Mouse (Mus musculus) heart, embryonic 14.5 days (tissue): ENCODE data around the gene Vamp2. TPM values are rescaled to one million over a fixed set of nuclear protein-coding genes. Genes with fewer than 3 reads are reported as not detected.

ENCODE experiments used
- ATAC-seq: fragments of 200-750 bp; cut with Nextera tagmentation; 2 replicates; pipeline ENCODE4 v1.8.0; 2017; ENCODE audit warnings: low read depth, moderate TSS enrichment; ENCODE audit not compliant: insufficient number of reproducible peaks, insufficient read depth, low FRiP score
- H3K27ac ChIP-seq, 2 experiments: fragments of 200-500 bp in 1 of 2; fragments of 300-500 bp in 1 of 2; sonication (generic) in 1 of 2; replicated peaks in 1 of 2; 2 replicates each; pipeline ENCODE4 v1.5.1; 2012 to 2014; ENCODE audit warnings: low read depth in 2 of 2, low read length in 2 of 2, control low read depth in 1 of 2, mild to moderate bottlenecking in 1 of 2, mixed read lengths in 1 of 2; ENCODE audit not compliant: control insufficient read depth in 1 of 2, insufficient read depth in 1 of 2
- H3K27me3 ChIP-seq: fragments of 300-500 bp; sonication (generic); 2 replicates; pipeline ENCODE4 v1.6.1; 2014; ENCODE audit warnings: mild to moderate bottlenecking, low read length, control low read depth; ENCODE audit not compliant: control insufficient read depth, insufficient read depth
- H3K36me3 ChIP-seq: fragments of 300-500 bp; sonication (generic); 2 replicates; pipeline ENCODE4 v1.6.1; 2014; ENCODE audit warnings: mild to moderate bottlenecking, control low read depth, low read length, mixed read lengths; ENCODE audit not compliant: control insufficient read depth, insufficient read depth
- H3K4me1 ChIP-seq, 2 experiments: fragments of 200-500 bp in 1 of 2; fragments of 300-500 bp in 1 of 2; sonication (generic) in 1 of 2; 2 replicates each; pipeline ENCODE4 v1.6.1; 2012 to 2014; ENCODE audit warnings: low read length in 2 of 2, control low read depth in 1 of 2, mixed read lengths in 1 of 2; ENCODE audit not compliant: control insufficient read depth in 2 of 2, insufficient read depth in 2 of 2
- H3K4me2 ChIP-seq: fragments of 300-500 bp; sonication (generic); 2 replicates; pipeline ENCODE4 v1.6.1; 2014; ENCODE audit warnings: mild to moderate bottlenecking, low read length
- H3K4me3 ChIP-seq, 2 experiments: fragments of 200-500 bp in 1 of 2; fragments of 300-500 bp in 1 of 2; sonication (generic) in 1 of 2; 2 replicates each; pipeline ENCODE4 v1.5.1; 2012 to 2014; ENCODE audit warnings: low read length in 2 of 2, mild to moderate bottlenecking in 2 of 2, control low read depth in 1 of 2, low read depth in 1 of 2, moderate library complexity in 1 of 2; ENCODE audit not compliant: control insufficient read depth in 1 of 2, insufficient read depth in 1 of 2
- H3K9ac ChIP-seq: fragments of 300-500 bp; sonication (generic); 2 replicates; pipeline ENCODE4 v1.6.1; 2014; ENCODE audit warnings: mild to moderate bottlenecking, low read length
- H3K9me3 ChIP-seq: fragments of 300-500 bp; sonication (generic); 2 replicates; pipeline ENCODE4 v1.6.1; 2016; ENCODE audit warnings: low read length, control low read depth; ENCODE audit not compliant: control insufficient read depth
- WGBS: fragments of 180-500 bp; shearing (Covaris S2); extraction: QIAGEN DNeasy Blood & Tissue Kit; methylation state at CpG from one replicate; pipeline ENCODE4 v1.1.7; 2014; 5-methylcytosine and 5-hydroxymethylcytosine counted together
- polyA plus RNA-seq: library from polyadenylated mRNA; unstranded; fragments of >200 nt; fragmentation: Nextera tagmentation; extraction: Ambion mirVana; gene quantifications from 2 replicates; pipeline ENCODE4 v1.2.1, GENCODE M21; 2014

Gene Vamp2
- polyA plus RNA-seq, 1 experiment from 2014 or later: 93.9 TPM

DNA sequence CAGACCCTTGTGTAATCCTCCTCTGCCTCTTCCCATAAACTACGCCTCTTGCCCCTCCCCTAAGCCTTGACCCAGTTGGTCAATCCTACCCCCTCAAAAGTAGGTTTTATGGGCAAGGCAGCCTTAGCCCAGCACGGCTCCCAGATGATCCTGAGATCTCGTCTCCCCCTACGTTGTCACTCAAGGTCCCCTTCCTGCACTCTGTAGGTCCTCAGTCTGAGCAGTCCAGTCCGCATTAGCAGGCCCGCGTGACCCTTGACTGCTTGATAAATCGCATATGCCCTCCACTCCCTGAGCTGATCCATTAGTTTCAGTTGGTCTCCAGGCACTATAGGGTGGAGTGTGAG lies 46.3 kb downstream of the Vamp2 start:
- H3K36me3 ChIP-seq: no peaks in the 10 kb centered on the region
- peak overlapping the region; percentile 41 to 43 for H3K4me3 ChIP-seq
- H3K9ac ChIP-seq: peak overlapping the region; percentile 63
- WGBS: 37% methylated on average over 8 of the region's 8 CpGs
- no peaks in the 10 kb centered on the region for H3K9me3 ChIP-seq
- peaks cover 4 to 6% of the 10 kb centered on the region in 2 experiments; a peak in 2 of 4 replicates for H3K4me1 ChIP-seq
- no peak overlapping the region for H3K27ac ChIP-seq
- H3K27me3 ChIP-seq: peaks cover 6% of the 10 kb centered on the region
- no peak for ATAC-seq
- peak overlapping the region; percentile 91 for H3K4me2 ChIP-seq

DNA sequence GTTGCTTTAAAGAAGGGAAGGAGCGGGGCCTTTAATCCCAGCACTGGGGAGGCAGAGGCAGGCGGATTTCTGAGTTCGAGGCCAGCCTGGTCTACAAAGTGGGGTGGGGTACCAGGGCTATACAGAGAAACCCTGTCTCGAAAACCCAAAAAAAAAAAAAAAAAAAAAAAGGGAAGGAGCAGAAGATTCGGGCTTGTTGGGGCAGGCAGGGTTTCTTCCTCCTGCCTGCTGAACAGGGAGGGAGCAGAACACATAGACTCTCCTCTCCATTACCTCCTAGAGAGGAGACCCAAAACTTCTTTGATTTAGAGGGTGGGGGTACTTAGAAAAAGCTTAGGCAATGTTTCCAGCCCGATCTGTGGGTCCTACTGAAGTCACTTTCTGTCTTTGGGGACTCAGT lies 47.1 kb downstream of the Vamp2 start:
- ATAC-seq: no peak
- H3K27ac ChIP-seq: no peak overlapping the region
- no peak overlapping the region for H3K4me3 ChIP-seq
- 85% methylated on average over 6 of the region's 6 CpGs for WGBS
- peaks cover 6% of the 10 kb centered on the region for H3K27me3 ChIP-seq
- no peak overlapping the region for H3K9ac ChIP-seq
- H3K4me1 ChIP-seq: peaks cover 4 to 6% of the 10 kb centered on the region in 2 experiments; a peak in 2 of 4 replicates
- no peaks in the 10 kb centered on the region for H3K9me3 ChIP-seq
- no peaks in the 10 kb centered on the region for H3K36me3 ChIP-seq
- no peak overlapping the region for H3K4me2 ChIP-seq

Other genes with a start within 250 kb of the Vamp2 start
- gene Ndel1, start 216.6 kb upstream of the Vamp2 start, polyA plus RNA-seq: 61.8 and 63.2 TPM in 2 replicates
- gene Rnf222, start 199.9 kb upstream of the Vamp2 start, polyA plus RNA-seq: 0.05 TPM in 1 of 2 replicates, not detected in the other
- 669 and 732 TPM in 2 replicates for gene Rpl26, start 186.9 kb upstream of the Vamp2 start, polyA plus RNA-seq
- not detected in 2 replicates for gene Odf4, start 161.4 kb upstream of the Vamp2 start, polyA plus RNA-seq
- 10.7 and 10.8 TPM in 2 replicates for gene Arhgef15, start 131.0 kb upstream of the Vamp2 start, polyA plus RNA-seq
- 1.1 and 1.2 TPM in 2 replicates for gene Slc25a35, start 120.4 kb upstream of the Vamp2 start, polyA plus RNA-seq
- 68.8 and 71.8 TPM in 2 replicates for gene Rangrf, start 113.3 kb upstream of the Vamp2 start, polyA plus RNA-seq
- gene Pfas, start 80.0 kb upstream of the Vamp2 start, polyA plus RNA-seq: 14.3 and 16.5 TPM in 2 replicates
- 38.8 and 43.8 TPM in 2 replicates for gene Ctc1, start 72.6 kb upstream of the Vamp2 start, polyA plus RNA-seq
- 61.7 and 64.8 TPM in 2 replicates for gene Aurkb, start 42.8 kb upstream of the Vamp2 start, polyA plus RNA-seq
- 13.0 and 14.1 TPM in 2 replicates for gene Borcs6, start 28.8 kb upstream of the Vamp2 start, polyA plus RNA-seq
- 33.5 and 34.4 TPM in 2 replicates for gene Tmem107, start 17.7 kb upstream of the Vamp2 start, polyA plus RNA-seq
- gene Per1, start 6.7 kb downstream of the Vamp2 start, polyA plus RNA-seq: 16.0 and 17.8 TPM in 2 replicates
- gene Hes7, start 31.9 kb downstream of the Vamp2 start, polyA plus RNA-seq: 0.43 and 0.47 TPM in 2 replicates
- gene 9130213A22Rik, start 34.1 kb downstream of the Vamp2 start, polyA plus RNA-seq: 0.28 and 1.2 TPM in 2 replicates
- 0.09 and 0.15 TPM in 2 replicates for gene Aloxe3, start 37.4 kb downstream of the Vamp2 start, polyA plus RNA-seq
- gene Alox12b, start 68.5 kb downstream of the Vamp2 start, polyA plus RNA-seq: not detected in 2 replicates
- 1.3 and 2.7 TPM in 2 replicates for gene Alox8, start 109.4 kb downstream of the Vamp2 start, polyA plus RNA-seq
- 0.08 and 0.12 TPM in 2 replicates for gene Gucy2e, start 148.5 kb downstream of the Vamp2 start, polyA plus RNA-seq
- gene Cntrob, start 235.3 kb downstream of the Vamp2 start, polyA plus RNA-seq: 8.6 and 8.9 TPM in 2 replicates
- 181 and 195 TPM in 2 replicates for gene Trappc1, start 235.5 kb downstream of the Vamp2 start, polyA plus RNA-seq
- 0.62 and 0.84 TPM in 2 replicates for gene Kcnab3, start 237.8 kb downstream of the Vamp2 start, polyA plus RNA-seq